Mouse (Mus musculus) liver, embryonic 14.5 days (tissue): ENCODE measurements at regions not wholly inside any gene's neighbourhood (a gene's known extent, or its start where the extent isn't known, plus 50 kb on each side); places are given as distances from the start of the nearest gene placed in this dataset.

Experiments
- CTCF ChIP-seq: IDR thresholded peaks from 2 replicates; pipeline ENCODE4 v1.5.1; 2016; ENCODE audit warnings: antibody characterized with exemption, low read depth, control low read depth
- EP300 ChIP-seq: IDR thresholded peaks from 2 replicates; pipeline ENCODE4 v1.6.1; 2016; ENCODE audit warnings: antibody characterized with exemption, low read depth

DNA sequence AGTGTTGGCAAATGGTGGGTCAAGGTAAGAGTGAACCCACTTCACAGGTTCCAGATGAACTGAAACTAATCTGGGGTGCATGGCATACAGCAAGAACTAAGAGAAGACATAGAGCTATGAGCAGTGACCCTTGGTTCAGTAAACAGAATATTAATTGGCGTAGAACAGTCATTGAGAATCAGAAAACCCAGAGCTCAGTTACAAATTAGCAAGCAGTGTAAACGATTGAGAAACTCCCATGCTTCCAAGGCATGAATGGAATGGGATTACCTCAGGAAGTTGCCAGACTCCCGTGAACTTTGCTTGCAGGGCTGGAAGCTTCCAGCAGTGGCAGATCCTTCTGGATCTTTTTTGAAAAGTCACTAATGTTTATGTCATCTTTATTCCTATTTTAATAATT, 82.5 kb downstream of the Pdcl3 start:
- no peak for TF ChIP-seq CTCF
- TF ChIP-seq EP300, result no peak
